Mouse (Mus musculus) left cerebral cortex, postnatal 14 days (tissue): ENCODE measurements around the gene Lyrm1. TPM values are rescaled to one million over a fixed set of nuclear protein-coding genes. Genes with fewer than 3 reads are reported as not detected.

Source experiments
- DNase-seq, 2 experiments: peaks; one replicate each; pipeline ENCODE4 v3.0.0; 2021 to 2022; ENCODE audit warnings: low spot score in 2 of 2, mixed read lengths in 1 of 2
- intact Hi-C: fragments of 180-260 bp; cut with DNase I; formaldehyde crosslinking; loops from one replicate; pipeline ENCODE4 v1.15.1; 2025
- total RNA-seq, 2 experiments: library from RNA; stranded (reverse); gene quantifications; 2 replicates each; pipeline ENCODE4 v1.2.3; 2021

Gene Lyrm1
- total RNA-seq, 2 experiments from 2014 or later = 8.9 to 11.7 TPM

DNA sequence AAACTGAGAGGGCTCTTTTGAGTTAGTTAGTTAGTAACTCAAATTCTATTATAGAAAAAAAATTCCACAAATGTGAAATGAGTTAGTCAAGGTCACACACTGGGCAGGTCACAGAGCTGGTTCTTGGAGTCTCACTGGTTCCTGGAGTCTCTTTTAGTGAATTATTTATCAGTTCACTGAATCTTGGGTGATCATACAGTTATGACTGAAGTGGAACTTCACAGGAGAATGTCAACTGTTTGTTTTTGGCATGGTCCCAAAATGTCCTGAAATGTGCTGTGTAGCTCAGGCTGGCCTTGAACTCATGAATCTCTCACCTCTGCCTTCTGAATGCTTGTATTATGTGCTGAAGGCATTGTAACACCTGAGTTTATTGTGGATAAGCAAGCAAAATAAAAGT lies 61.8 kb downstream of the Lyrm1 start:
- intact Hi-C loops = no loop called here
- no peak for DNase-seq

DNA sequence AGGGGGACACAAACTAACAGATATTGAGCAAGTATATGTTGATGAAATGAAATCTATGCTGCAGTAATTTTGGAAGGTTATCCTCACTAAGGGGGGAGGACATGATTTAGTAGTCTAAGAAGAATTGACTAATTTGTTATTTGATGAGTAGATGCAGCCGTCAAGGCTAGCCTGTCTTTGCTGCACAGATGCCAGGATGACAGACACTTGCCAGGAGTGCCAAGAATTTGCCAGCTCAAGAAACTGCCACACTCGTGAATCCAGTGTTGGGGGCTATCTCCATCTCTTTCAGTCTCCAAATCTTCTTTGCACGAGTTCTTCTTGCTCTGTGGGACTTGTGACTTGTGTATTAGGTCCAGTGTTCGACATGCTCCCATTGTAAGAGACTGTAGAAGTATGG lies 63.4 kb downstream of the Lyrm1 start:
- DNase-seq = no peak
- intact Hi-C loops = no loop called here

DNA sequence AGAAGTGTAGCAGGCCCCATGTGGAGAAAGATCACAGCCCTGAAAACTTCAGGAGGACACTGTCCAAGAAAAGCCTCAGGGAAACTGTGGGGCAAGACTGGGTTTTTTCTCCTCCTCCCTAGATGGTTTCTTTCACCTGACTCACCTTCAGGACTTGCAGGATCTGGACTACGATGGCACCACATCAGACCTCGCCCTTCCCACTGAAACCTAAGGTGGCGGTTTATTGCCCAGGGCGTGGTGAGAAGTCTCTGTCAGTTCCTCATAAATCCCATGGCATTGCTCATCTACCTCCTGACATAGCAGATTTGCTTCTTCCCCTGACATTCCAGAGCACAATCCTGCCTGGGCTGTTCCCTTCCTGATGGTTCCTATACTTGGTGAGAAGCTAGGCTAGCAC lies 63.8 kb downstream of the Lyrm1 start:
- DNase-seq = no peak
- intact Hi-C loops = no loop called here

DNA sequence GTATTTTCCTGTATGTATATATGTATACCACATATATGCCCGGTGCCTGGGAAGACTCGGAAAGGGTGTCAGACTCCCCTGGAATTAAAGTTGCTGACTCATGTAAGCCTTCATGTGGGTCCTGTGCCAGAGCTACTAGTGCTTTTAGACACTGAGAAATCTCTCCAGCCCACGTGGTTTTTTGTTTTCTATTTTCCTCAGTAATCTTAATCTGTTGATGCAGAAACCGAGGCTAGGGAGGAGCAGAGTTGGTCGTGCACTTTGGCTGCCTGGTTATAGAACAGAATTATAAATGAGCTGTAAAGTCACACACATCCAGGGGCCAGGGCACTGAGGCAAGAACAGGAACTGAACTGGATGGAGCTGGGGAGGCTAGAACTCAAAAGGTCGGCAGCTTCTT lies 64.3 kb downstream of the Lyrm1 start:
- no peak for DNase-seq
- intact Hi-C loops = no loop called here

DNA sequence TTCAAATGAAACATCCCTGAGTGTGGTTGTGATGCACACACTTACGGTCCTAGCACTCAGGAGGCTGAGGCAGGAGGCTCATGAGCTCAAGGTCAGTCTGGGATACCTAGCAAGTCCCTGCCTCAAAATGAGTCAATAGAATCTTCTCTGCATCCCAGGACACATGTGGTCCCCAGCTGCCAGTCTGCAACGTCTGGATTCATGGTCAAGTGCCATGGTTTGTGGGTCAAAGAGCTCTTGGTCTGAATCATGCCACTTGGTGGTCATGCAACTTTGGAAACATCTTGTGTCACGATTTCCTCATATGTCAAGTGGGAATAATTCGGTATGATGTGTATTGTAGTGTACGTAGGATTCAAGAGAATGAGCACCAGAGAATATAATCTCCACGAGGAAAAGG lies 64.9 kb downstream of the Lyrm1 start:
- no peak for DNase-seq
- intact Hi-C loops = no loop called here

DNA sequence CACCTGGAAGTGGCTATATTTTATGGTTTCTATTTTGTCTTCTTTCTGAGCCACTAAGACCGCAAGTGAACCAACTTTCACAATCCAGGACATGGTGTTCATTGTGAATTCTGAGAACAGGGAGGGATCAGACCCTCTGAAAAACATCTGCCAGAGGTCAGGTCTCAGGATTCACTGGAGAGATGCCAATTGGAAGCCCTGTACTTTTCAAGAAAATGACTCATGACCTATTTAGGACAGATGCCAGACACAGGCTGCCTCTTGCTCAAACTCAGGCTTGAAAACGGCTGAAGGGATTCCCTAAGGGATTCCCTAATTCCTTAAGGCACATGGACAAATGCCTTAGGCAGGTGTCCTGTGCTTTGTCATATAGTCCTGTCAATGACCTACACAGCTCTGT lies 65.4 kb downstream of the Lyrm1 start:
- intact Hi-C loops = no loop called here

DNA sequence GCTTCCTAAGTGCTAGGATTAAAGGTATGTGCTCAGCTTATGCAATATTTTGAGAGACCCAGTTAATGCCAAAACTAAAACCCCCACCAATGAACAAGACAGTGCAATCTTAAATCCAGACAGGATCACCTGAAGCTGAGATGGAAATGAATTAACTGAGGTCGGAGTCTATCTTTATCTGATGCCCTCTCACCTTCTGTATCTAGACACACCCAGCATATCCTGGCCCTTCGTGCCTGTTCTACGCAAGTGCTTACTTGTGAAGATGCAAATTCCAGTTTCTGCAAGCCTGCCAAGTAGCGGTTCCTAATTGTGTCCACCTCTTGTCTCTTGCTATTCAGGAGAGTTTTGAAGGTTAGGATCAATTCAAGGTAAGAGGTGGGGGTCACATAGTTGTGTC lies 69.5 kb downstream of the Lyrm1 start:
- no peak for DNase-seq
- intact Hi-C loops = no loop called here

More for the DNA sequence above, 65.4 kb downstream of the Lyrm1 start:
- peak in 1 of 2 experiments; percentile 6 for DNase-seq

DNA sequence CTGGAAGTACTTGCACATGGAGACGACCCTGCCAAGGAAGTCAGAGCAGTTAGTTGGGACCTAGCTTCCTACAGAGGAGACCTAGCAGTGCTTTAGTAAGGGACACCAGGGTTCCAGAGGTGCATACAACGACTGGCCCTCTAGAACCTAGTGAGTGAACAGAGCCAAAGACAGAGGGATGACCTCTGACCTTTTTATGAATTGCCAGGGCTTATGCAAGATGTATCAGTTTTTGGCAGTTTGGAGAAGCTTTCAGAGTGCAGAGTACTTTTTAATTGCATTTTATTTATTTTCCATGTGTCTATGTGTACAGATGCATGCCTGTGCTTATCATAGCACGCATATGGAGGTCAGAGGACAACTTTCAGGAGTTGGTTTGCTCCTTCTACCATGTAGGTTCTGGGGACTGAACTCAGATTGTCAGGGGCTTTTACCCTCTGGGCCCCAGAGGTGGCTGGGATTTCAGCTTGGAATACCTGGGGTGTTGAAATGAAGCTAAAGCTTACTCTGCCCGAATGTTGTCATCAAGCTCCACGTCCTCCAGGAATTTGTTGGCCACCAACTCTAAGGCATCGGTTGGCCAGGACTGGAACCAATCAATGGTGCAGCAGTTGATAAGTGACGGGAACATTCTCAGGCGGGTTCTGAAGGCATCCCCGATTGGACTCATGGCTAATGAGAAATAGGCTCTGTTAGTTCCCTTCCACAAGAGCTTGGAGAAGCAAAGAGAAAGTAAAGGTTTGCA lies 70.2 kb downstream of the Lyrm1 start:
- no peak for DNase-seq
- intact Hi-C loops = no loop called here

DNA sequence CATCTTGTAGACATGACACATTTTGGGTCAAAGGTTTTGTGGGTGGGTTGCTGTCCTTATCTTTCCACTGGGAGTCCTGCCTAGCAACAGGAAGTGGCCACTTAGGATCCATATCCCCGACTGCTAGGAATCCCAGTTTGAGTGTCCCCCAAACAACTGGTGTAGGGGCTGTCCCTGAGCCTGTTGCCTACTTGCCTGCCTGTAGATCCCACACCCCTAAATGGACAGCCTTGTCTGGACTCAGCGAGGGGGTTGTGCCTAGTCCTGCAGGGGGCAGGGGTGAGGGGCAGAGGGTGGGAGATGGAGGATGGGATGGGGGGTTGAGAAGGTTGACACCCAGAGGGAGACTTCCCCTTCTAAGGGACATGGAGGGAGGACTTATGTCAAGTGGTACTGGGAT lies 73.7 kb downstream of the Lyrm1 start:
- intact Hi-C loops = no loop called here
- DNase-seq = no peak

DNA sequence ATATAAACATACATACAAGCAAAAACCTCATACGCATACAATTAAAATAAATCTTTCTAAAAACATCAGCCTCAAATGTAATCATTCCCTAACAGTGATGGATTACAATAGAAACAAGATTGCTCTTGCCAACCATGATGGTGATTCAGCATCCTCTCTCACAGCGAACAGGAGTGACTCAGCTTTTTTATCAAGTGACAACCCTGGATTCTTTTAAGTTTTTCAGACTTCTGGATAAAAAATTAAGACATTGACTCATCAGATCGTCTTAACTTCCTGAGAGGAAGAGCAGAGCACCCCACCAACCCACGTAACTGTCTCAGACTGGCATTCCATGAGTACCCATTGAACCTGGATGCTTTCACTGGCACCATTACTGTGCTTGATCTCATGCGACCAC lies 78.6 kb downstream of the Lyrm1 start:
- intact Hi-C loops = no loop called here
- peak in 1 of 2 experiments; percentile 22 for DNase-seq

DNA sequence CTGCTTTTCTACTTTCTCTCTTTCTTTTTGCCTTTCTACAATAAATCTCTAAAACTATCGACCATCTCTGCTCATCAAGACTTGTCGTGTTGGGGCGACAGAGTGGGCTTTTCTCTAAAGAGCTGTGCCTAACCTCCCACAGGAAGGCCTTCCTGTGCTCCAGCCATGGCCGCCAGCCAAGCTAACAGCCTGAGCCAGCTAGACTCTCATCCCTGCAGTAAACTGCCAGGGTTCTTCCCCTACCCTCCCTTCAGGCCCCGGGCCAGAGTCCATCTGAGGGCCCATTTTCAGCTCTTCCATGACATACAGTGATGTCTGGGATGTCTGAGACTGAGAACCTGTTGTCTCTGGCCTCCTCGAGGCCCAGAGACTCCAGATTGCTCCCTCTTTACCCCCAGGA lies 80.6 kb downstream of the Lyrm1 start:
- DNase-seq = no peak
- intact Hi-C loops = no loop called here

DNA sequence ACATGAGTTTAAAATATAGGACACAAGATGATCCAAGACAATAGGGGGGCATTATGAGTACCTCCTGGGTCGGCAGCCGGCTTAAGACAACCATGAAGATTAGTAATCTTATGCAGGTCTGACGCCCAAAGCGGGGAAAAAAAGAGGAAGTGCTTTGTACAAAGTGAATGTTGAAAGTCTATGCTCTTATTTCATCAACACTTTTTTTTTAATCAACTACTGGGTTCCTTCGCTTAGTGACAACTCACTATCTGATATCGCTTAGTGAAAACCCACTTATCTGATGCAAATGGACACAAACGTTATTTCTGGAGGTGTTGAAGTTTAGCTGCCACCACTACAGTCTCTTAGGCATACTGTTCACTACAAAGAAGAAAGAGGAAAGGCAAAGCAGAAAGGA lies 81.9 kb downstream of the Lyrm1 start:
- no peak for DNase-seq
- intact Hi-C loops = no loop called here

DNA sequence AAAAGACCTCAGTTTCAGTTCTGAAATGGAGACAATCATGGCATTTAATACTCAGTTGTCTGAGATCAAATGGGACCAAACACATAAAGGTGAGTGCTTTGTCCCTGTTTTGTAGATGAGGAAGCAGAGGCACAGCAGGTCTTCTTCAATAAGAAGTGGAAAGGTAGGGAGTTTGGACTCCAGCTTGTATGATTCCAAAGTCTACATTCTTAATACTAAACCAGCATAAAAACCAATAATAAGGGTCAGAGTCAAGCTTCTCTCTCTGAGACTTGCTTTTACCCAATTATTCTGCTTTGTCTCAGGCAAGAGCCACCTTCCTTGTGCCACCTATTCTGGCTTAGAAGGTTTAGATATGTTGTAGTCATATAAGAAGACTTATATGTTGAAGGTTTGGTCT lies 82.9 kb downstream of the Lyrm1 start:
- intact Hi-C loops = no loop called here

DNA sequence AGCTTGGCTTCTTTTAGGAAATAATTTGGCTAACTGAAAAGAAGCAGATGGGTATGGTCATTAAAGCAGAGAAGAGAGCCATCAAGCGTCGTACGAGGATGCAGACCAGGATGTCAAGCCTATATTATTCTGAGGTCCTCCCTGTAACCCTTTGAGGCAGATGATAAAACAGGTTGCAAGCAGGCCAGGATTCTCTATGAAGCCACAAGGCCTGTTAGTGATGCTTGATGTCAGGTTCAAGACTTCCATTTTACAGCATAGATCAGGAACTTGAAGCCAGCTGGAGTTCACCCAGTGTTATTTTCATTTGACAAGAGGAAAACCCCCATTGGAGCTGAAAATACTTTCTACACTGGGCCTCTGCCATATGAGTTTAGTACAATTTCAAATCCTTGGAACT lies 84.5 kb downstream of the Lyrm1 start:
- intact Hi-C loops = no loop called here
- DNase-seq = no peak

More for the DNA sequence above, 82.9 kb downstream of the Lyrm1 start:
- no peak for DNase-seq

DNA sequence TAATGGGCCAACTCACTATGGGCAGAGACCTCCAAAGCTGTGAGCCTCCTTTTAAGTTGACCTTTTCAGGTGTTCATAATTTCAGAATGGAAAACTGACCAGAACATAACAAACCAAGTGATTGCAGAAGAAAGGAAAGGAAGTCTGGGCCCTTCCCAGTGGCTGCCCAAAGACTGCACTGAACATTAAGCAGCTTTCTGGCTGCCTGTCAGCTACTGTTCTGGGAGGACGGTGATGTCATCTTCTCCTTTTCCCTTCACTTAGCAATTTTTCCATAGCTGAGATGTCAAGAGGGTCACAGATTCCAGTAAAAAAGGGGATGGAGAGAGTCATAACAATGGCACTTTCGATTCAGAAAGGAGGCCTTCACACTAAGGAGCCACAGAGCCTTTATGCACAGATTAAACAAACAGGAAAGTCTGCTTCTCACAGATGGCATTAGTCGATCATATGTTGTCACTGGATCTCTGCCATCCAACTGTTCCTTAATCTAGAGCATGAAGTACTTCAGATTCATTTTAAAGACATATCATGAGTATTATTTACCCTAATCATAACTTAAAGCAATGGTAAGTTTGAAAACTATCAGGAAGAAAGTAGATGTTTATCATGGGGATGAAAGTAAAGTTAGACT lies 89.7 kb downstream of the Lyrm1 start:
- peak in 1 of 2 experiments; percentile 28 for DNase-seq
- intact Hi-C loops = no loop called here

DNA sequence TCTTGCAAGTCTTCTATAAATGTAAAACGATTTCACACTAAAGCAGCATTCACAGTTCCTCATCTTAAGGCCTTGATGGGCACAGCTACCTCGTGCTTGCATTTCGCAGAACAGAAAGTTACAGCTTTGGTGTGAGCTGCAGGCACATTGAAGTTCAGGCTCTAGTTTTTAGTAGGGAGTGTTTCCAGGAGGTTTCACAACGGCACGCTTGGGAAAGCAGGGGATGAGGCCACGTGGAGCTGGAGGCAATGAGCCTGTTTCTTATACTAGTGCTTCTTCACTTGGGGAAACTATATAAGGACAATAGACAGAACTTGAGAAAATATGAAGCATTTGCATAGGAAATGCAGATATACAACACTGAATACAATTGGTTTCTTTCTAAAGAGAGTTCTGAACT lies 101.4 kb downstream of the Lyrm1 start:
- intact Hi-C loops = no loop called here
- DNase-seq = peak in 1 of 2 experiments; percentile 3

Other genes with a start within 250 kb of the Lyrm1 start
- not detected for gene Acsm4, start 205.8 kb upstream of the Lyrm1 start, total RNA-seq
- 10 to 100 TPM; 33.8 to 38.8 TPM for gene Thumpd1, start 175.1 kb upstream of the Lyrm1 start, total RNA-seq
- not detected for gene Acsm3, start 134.9 kb upstream of the Lyrm1 start, total RNA-seq
- 1 to 10 TPM; 1.4 to 2.8 TPM for gene Rexo5, start 101.9 kb upstream of the Lyrm1 start, total RNA-seq
- gene Eri2, start 101.8 kb upstream of the Lyrm1 start, total RNA-seq = 1 to 10 TPM; 6.8 to 7.4 TPM
- 10 to 100 TPM; 24.6 to 26.6 TPM for gene Dcun1d3, start 437 bp downstream of the Lyrm1 start, total RNA-seq
- under 1 TPM; 0.04 to 0.26 TPM for gene Dnah3, start 199.4 kb downstream of the Lyrm1 start, total RNA-seq
- 10 to 100 TPM in 1 of 2 experiments, 1 to 10 TPM in 1; 9.8 to 13.1 TPM for gene Tmem159, start 206.5 kb downstream of the Lyrm1 start, total RNA-seq
- gene Zp2, start 249.4 kb downstream of the Lyrm1 start, total RNA-seq = under 1 TPM; 0.15 to 0.53 TPM